Mouse (Mus musculus): ENCODE measurements at regions not wholly inside any gene's neighbourhood (a gene's known extent, or its start where the extent isn't known, plus 50 kb on each side); places are given as distances from the start of the nearest gene placed in this dataset.

DNA sequence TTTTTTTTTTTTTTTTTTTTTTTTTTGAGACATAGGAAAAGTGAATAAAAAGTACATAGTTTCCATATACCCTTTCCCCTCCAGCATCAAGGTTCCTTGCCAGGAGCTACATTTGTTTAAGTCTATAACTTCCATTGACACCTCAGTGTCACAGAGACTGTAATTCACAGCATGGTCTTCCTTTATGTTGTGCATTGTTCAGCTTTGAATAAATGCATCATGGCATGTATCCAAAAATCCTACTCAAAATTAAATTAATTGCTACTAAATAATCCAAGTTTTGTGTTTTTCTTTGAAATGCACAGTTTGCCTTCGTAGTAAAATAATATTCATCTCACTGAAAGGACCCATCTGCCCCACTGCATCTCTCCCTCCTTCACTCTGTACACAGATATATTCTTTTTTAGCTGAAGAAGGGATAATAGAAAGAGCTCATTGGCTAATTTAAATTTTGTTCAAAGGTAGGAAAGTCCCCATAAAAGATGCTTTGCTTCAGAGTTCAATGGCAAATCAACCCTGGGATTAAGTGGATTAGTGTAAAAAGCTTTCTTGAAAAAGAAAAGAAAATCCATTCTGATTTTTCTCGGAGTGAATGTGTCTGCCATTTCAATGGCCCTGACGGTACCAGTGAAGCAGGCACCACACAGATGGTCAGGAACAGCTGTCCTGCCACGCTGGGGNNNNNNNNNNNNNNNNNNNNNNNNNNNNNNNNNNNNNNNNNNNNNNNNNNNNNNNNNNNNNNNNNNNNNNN lies 301.3 kb upstream of the Marcks start:
- no peak for DNase-seq

- DNase-seq, result no peak
These were observed 299.6 kb upstream of the Marcks start for GRCm38 (mm10) chr10:37438312-37438711.

- DNase-seq, result no peak
These were observed 298.1 kb upstream of the Marcks start for GRCm38 (mm10) chr10:37436849-37437248.

DNA sequence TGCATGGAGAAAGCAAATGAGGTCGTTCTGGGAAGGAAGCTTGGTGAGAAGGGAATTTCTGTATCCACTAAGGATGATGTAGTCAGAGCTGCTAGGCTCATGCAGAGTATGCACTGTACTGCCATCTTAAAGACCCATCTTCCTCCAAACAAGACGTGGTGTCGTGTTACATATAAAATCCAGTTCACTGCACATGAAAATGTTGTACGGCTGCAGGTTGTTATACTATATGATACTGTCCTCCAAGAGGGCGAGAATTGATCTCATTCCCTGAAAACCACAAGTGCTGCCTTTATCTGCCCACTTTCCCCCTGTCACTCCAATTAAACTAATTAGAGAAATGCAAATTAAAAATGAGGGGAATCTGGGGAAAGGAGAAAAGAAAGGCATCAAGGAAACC lies 295.5 kb upstream of the Marcks start:
- no peak for DNase-seq

DNA sequence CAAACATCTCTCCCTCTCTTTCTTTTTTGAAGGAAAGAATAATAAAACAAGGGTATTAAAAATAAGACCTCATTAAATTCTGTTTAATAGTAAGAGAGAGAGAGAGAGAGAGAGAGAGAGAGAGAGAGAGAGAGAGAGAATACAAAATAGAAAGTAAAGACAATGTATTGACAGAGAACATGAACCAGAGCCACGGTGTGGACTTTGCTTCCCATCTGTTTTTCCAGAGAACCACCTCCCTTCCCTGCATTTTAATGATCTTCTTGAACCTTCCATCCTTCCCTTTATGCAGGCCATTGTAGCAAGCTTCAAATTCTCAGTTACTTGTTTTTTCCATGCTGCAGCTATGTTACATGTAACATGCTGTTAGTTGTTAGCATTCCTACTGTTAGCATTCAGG lies 284.3 kb upstream of the Marcks start:
- no peak for DNase-seq

- peak in 1 of 2 experiments; percentile 18 for DNase-seq
These were observed 283.9 kb upstream of the Marcks start for GRCm38 (mm10) chr10:37422612-37423011.

DNA sequence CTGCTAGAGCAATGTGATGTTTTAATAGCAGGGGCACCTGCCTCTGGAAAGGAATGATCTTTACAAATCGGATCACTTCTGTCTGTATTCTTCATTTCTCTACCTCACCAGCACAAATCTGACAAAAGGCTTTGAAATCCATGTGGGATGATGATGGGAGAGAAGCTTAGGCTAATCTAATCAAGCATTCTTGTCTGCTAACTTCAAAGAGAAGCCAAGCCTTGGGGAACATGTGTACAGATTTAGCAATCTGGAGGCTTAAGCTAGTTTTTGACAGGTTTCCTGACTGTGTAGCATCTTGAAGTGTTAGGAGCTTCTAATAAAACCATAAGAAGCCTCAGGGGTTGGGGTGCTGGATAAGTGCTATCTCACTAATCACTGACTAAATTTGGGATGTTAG lies 277.6 kb upstream of the Marcks start:
- DNase-seq, result no peak

DNA sequence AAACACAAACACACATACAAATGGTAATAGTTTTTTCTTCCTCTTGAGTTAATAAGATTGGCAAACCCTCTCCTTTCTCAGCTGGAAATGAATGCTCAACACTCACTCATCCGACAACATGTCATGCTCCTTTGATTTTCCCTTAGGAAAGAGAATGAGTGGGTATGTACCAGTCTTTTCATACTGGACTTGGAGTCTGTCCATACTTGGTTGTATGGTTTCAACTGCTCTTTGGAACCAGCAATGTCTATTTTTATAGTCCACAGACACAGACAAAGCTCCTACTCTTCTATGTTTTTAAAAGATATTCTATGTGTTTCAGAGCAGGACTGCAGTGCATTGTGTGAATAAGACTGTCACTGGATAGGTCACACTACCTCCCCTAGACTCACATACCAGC lies 273.7 kb upstream of the Marcks start:
- DNase-seq, result no peak

DNA sequence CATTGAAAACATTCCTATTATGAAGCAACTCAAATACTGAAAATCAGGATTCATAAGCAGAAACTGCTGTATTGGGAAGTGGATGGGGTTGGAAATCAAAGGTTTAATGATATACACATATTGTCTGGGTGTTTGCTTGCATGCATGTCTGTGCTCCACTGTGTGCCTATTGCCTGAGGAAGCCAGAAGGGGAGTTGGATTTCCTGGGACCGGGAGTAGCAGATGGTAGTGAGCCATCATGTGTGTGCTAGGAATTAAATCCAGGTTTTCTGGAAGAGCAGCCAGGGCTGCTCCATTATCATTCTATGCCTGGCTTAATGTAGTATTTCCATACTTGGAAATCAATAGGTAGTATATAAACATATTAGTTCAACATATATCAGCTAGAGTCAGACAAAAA lies 271.0 kb upstream of the Marcks start:
- no peak for DNase-seq

DNA sequence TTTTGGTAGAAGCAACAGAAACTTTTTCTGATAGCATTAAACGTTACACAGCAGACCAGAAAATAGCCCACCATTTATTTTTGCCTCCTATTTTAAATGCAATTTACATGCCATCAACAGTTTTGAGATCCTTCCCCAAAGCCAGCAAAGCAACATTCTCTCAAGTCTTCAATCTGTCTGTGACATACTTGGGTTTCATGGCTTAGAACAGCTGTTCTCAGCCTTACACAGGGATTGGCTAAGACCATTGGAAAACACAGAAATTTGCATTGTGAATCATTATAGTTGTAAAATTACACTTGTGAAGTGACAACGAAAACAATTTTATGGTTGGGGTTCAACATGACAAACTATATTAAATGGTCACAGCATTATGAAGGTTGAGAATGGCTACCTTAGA lies 268.8 kb upstream of the Marcks start:
- no peak for DNase-seq

DNA sequence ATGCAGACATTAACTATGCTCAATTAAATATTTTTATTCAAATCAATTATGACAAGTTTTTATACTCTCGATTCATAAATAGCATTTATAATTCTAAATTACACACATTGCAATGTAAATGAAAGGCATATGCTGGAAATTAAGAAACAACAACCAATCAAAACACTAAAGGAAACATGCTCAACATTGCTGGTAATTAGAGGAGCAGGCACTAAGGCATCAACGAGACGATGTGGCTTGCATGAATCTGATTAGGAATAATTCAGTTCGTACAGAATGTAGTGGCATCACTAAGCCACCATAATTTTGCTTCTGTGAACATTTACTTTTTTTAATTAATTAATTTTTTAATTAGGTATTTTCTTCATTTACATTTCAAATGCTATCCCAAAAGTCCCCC lies 266.2 kb upstream of the Marcks start:
- DNase-seq, result no peak

GRCm38 (mm10) chr10:37404407-37404806 lies 265.7 kb upstream of the Marcks start:
- DNase-seq, result no peak

- no peak for DNase-seq
These were observed 263.7 kb upstream of the Marcks start for GRCm38 (mm10) chr10:37402376-37402775.

- DNase-seq, result no peak
These were observed 262.3 kb upstream of the Marcks start for GRCm38 (mm10) chr10:37400991-37401390.

DNA sequence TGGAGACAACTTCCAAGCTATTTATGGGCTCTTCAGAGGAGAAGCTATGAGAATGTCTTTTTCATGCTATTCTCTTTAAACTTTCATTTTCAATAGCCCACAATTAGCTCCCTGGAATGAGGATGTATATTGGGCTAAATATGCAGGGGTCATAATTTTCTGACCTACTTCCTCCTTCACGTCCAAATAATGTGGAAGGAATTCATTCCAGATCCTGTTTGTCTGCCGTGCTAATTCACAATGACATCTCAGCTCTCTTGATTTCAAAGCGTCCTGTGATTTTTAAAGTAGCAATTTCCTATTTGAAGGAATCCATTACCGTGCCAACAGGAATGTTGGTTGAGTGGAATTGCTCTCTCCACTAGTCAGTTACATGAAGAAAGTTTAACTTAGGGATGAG lies 261.7 kb upstream of the Marcks start:
- peak in 1 of 2 experiments; percentile 4 for DNase-seq

GRCm38 (mm10) chr10:37397271-37397991 lies 258.7 kb upstream of the Marcks start:
- peak; percentile 50 to 63 for DNase-seq

- no peak for DNase-seq
These were observed 251.3 kb upstream of the Marcks start for GRCm38 (mm10) chr10:37390011-37390410.

- no peak for DNase-seq
These were observed 247.5 kb upstream of the Marcks start for GRCm38 (mm10) chr10:37386216-37386615.

DNA sequence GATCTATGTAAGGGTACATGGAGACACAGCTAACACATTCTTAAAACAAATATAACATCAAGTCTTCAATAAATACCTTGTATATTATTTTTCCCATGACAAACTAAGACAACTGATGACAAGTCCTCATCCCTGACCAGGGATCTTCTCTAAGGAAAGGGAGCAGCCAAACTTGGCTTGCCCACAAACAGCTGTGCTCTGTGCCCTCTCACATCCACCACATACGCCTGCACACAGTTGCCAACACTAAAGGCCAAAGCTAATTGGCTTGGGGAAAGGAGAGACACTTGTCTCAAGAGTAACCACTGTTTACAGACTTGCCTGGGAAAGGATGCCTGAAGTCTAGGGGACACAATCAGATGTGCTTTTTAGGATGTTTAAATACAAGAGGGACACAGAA lies 241.3 kb upstream of the Marcks start:
- peak in 1 of 2 experiments; percentile 39 for DNase-seq

GRCm38 (mm10) chr10:37378002-37378702 lies 239.4 kb upstream of the Marcks start:
- DNase-seq, result no peak

- no peak for DNase-seq
These were observed 238.7 kb upstream of the Marcks start for GRCm38 (mm10) chr10:37377258-37378001.

GRCm38 (mm10) chr10:37376172-37376571 lies 237.5 kb upstream of the Marcks start:
- no peak for DNase-seq

DNA sequence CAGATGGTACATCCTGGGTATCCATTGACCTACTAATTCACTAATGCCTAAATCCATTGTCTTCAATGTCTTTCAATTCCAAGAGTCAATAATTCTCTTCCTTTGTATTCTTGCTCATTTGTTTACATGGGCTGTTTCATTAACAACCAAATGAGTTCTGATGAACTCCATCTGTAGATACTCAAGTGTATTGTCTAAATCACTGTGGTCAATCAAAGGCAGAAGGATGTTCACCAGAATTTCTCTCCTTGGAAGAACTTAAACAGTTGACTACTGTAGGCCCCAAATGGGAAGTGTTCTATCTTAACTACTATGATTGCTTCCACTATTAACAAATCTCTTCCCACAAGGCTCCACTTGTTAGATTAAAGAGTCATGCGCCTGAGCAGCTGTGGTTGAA lies 236.9 kb upstream of the Marcks start:
- DNase-seq, result no peak

Data from lung, postnatal 4 days (tissue).